Mouse (Mus musculus) monocyte, adult 2 months (primary cell): ENCODE data around the gene Synj2.

Experiments used
- DNase-seq, 2 experiments: peaks; one replicate each; pipeline ENCODE4 v3.0.0; 2022; ENCODE audit warnings: low spot score in 2 of 2, low read depth in 1 of 2

Synj2 gene

GRCm38 (mm10) chr17:5941230-5942043 lies at the start of gene Synj2:
TSS of gene Synj2 (plus strand) at chr17:5941280.
- DNase-seq, result no peak

- no peak for DNase-seq
Measured at GRCm38 (mm10) chr17:5891933-5892683, 49.0 kb upstream of the Synj2 start.

DNA sequence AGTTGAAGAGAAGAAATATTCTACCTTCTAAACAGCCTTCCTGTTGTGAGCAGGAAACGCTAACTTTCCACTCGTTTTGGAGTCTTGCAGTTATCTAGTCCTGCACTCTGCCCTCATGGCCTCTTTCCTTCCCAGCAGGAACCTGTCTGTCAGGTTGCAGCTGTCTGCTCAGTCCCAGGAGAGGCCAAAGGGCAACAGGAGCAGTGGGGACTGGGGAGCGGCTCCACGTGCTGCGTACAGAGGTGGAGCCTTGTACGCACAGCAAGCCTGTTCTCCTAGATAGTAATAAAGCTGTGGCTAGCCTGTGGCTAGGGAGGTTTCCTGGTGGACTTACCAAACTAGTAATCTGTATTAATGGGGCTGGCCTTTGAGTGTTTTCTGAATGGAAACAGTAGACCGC lies 48.0 kb upstream of the Synj2 start:
- no peak for DNase-seq

GRCm38 (mm10) chr17:5893574-5894148 lies 47.4 kb upstream of the Synj2 start:
- DNase-seq, result no peak

- no peak for DNase-seq
Measured at GRCm38 (mm10) chr17:5896066-5896465, 45.0 kb upstream of the Synj2 start.

DNA sequence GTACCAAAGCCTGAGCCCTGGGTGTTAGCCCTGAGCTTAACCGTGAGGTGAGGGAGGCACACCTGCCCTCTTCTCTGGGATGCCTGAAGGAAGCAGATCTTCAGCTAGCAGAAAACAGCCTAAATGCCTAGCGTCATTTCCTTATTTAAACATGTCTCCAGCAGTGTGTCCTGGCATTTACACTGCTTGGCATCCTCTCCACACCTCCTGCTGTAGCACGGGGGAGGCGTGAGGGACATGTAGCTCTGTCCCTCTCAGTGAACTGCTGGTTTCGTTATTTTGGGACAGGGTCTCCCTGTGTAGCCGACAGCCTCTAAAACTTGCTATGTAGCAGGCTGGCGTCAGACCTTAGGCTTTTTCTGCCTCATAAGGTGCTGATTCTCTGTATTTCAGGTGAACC lies 44.5 kb upstream of the Synj2 start:
- no peak for DNase-seq

DNA sequence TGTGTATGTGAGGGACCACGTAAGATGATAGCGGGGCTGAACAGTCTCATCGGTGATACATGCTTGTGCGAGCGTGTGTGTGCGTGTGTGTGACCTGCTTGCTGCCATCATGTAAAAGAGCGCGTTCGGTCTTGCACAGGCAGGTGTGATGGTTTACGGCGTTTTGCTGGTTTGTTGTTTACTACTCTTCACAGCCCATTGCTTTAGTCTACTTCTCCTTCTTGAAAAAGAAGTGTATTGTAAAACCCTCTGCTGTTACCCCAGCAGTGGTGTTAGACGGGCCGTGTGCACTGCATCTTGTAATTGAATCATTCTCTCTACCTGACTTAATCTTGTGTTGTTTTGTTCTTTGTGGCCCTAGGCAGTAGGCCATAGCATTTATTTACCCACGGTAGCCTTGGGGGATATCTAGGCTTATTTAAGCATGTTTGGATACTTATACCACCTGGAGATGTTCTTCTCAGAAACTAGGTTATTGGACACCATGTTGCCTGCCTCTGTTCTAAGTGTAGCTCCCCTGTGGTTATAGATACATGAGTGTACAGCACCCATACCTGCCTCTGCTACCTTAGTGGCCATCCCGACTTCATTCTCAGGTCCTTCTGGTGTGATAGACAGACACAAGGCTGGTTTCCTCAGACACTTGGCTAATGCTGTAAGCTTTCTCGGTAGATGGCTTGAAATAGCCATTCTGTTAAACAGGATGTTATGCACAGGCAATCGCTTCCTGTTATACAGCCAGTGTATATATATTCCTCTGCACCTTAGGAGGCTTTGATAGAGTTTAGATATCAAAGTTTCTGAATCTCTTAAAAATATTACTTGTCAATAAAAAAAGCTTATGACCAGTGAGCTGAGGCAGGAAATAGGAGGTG lies 43.5 kb upstream of the Synj2 start:
- DNase-seq, result no peak

DNA sequence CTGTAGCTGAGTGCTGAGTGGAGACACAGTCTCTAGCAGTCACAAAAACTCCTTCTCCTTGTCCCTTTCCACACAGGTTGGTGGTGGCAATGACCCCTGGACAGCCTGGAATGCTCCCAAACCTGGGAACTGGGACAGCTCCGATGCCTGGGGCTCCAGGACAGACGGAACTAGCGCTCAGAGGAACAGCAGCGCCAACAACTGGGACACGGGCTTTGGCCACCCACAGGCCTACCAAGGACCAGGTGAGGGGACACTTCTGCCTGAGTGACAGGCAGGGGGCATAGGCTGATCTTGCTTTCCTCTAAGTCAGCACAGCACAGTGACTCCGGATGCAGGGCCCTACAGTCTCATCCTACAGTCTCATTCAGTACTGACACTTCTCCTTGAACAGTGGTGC lies 41.8 kb upstream of the Synj2 start:
- no peak for DNase-seq

- DNase-seq, result no peak
Measured at GRCm38 (mm10) chr17:5901381-5901780, 39.7 kb upstream of the Synj2 start.

DNA sequence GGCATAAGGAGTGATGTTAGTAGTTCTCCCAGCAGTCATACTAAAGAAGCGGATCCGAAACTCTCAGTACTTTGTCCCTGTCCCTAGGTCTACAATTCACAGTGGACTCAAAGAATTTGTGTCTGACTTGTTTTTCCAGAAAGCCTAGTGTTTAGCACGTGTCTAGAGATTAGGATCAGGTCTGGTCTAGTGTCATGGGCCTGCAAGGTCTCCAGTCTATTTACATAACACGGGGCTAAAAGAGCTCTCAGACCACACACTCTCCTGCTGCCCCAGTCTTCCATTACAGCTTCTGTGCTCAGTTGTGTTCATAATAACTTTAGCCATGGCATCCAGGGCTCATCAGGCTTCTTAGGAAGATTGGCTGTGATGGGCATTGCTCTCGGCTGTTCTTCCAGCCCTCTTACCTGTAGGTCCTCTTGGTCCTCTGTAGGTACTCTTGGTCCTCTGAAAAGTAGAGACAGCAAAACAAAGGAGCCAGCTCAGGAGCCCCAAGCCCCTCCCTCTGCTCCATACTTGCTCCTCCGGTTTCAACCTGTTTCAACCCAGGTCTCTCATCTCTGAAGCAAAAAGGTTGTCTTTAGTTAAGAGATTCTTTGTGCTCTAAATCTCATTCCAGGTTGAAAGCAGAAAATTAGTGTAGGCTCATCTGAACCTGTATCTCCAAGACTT lies 37.3 kb upstream of the Synj2 start:
- DNase-seq, result no peak

- DNase-seq, result no peak
Measured at GRCm38 (mm10) chr17:5909681-5910080, 31.4 kb upstream of the Synj2 start.

DNA sequence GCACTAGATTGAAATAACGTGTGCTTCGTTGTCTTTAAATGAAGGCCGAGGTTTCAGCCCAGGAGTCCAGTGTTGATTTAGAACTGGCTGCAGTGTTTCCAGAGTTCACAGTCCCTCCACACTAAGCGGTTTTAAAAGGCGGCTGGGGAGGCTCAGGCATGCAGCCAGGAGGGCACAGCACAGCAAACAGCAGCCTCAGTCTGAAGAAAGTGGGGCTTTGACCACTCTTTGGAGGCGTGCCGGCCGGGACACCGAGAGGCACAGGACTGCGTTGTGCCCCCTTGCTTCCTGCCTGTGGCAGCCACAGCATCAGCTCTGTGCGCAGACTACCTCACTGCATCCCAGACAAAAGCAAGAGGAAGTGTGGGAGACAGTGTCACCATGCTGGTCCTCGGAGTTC lies 29.5 kb upstream of the Synj2 start:
- no peak for DNase-seq

GRCm38 (mm10) chr17:5912797-5913196 lies 28.3 kb upstream of the Synj2 start:
- no peak for DNase-seq

- no peak for DNase-seq
Measured at GRCm38 (mm10) chr17:5914217-5914616, 26.9 kb upstream of the Synj2 start.

DNA sequence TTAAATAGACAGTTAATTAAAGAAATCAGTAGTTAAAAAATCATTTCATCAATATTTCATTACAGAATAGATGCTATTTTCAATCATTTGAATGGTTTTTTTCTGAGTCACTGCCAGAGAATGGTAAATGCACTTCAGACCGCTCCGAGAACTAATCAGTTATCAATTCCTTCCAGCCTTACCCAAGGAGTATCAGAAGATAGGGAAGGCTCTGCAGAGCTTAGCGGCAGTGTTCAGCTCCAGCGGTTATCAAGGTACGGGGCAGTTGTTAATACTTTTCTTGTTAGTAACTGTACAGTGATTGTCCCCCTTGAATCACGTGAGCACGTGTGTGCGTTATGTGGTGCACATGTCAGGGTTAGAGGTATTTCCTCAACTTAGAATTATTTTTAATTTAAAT lies 19.1 kb upstream of the Synj2 start:
- no peak for DNase-seq

DNA sequence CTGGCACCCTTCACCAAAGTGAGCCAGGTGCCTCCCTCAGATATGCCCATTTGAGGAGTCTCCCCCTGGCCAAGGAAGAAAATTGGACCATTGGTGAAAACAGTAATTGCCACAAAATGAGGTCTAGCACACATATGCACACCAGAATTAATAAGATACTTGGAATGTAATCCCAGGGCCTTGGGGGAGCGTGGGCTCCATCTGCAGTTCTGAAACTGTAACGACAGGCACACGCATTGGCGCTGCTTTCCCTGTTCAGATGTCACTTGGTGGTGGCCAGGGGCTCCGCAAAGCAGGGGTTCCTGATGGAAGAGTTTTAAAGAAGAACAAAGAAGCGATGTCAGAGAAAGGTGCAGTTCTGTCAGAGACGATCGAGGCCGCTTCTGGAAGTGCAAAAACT lies 17.8 kb upstream of the Synj2 start:
- no peak for DNase-seq

GRCm38 (mm10) chr17:5924238-5924637 lies 16.8 kb upstream of the Synj2 start:
- DNase-seq, result no peak

- no peak for DNase-seq
Measured at GRCm38 (mm10) chr17:5926710-5927109, 14.4 kb upstream of the Synj2 start.

DNA sequence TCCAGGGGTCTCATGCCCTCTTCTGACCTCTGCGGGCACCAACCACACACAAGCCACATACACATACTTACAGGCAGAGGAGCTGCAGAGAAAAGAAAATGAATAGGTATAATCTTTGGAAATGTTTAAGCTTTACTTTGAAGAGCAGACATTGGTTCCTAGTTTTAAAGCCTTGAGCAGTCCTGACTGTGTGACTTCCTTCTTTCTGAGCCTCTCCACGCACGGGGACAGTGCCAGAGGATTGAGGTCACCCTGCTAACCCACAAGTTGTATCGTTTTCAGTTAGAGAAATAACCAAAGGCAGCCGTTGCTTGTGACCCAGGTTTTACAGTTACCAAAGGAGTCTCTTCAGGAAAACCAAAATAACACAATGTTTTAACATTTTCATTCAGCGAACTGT lies 12.0 kb upstream of the Synj2 start:
- DNase-seq, result no peak

- no peak for DNase-seq
Measured at GRCm38 (mm10) chr17:5932161-5932560, 8.9 kb upstream of the Synj2 start.
